ENCODE assay signal across 25 mouse cellular contexts in the genomic region with DNA sequence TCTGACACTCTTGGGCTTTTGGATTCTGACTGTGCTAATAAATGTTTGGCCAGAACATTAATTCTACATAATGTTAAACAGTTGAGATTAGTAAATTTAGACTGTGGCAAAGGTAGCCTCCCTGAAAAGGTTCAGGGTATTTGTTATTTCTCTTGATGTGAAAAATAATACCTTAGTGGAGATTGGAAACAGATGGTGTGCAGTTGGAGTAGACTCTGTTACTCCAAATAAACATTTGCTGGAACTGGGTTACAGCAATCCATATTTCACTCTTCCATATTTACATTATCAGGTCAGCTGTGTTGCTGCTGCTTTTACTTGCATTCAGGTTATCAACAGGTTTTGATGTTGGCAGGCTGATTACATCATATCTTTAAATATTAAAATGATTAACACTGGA. TPM values are rescaled to one million over a fixed set of nuclear protein-coding genes. Genes with fewer than 3 reads are reported as not detected.
A peak's percentile ranks its signal among the peaks of the same experiment; 100 is the strongest.
DNase-seq lines count a peak whose midpoint lies in the region; ATAC-seq lines count a peak whose summit lies in the region.
"Had no signal": no experiment of that assay in that cellular context is flagged by ENCODE, and none has a peak within 500 bp of the region (broad histone marks: within the 10 kb centered on the region; RNA-seq: fewer than 3 reads in every experiment).

No protein-coding gene starts in this region.

- H3K36me3 ChIP-seq in embryonic facial prominence, embryonic 14.5 days (ENCODE audit: control insufficient read depth, insufficient read depth, low read length): no peaks in the 10 kb centered on the region
- H3K36me3 ChIP-seq in midbrain, embryonic 10.5 days: peaks cover 6% of the 10 kb centered on the region; the same call in 1 of the 2 replicates
- H3K36me3 ChIP-seq: embryonic facial prominence, embryonic 15.5 days; hindbrain, embryonic 12.5 days had no signal

- peak; percentile 22 for DNase-seq in embryo, embryonic 10.5 days (ENCODE audit: low spot score)
- DNase-seq in embryo, embryonic 10 days (ENCODE audit: low spot score): no peak
- DNase-seq in frontal cortex, postnatal 14 days (ENCODE audit: low spot score in 2 of 2): no peak
- DNase-seq in NIH3T3 (ENCODE audit: low read depth): peak; percentile 45
- DNase-seq in embryonic facial prominence, embryonic 14.5 days (ENCODE audit: low spot score): peak; percentile 29
- DNase-seq in midbrain, embryonic 10.5 days (ENCODE audit: low spot score): no peak
- DNase-seq: adrenal gland, adult 8-10 months; adrenal gland, postnatal 36 days; cerebellum, postnatal 25 days; gastrocnemius, postnatal 10 days; heart, adult 18-20 months; heart, postnatal 10 days; heart, postnatal 4 days; kidney, adult 8-10 months had no signal

- no peaks in the 10 kb centered on the region for H3K27me3 ChIP-seq in embryonic facial prominence, embryonic 14.5 days (replicated peaks; ENCODE audit: control insufficient read depth, insufficient read depth, low read length)
- H3K27me3 ChIP-seq in midbrain, embryonic 10.5 days (ENCODE audit: low read depth, poor library complexity, severe bottlenecking): no peaks in the 10 kb centered on the region
- H3K27me3 ChIP-seq: embryonic facial prominence, embryonic 15.5 days; hindbrain, embryonic 12.5 days had no signal

- ATAC-seq in frontal cortex, adult (ENCODE audit: low TSS enrichment): 0 out of 2 replicates have a peak, but pooled peaks have one; percentile 20
- ATAC-seq in embryonic facial prominence, embryonic 14.5 days (ENCODE audit: low read depth): no peak
- ATAC-seq: forebrain, embryonic 16.5 days; hindbrain, embryonic 16.5 days; inflammation-experienced regulatory T-cells, adult 6 months; intestine, postnatal 0 days had no signal

- H3K4me1 ChIP-seq in embryonic facial prominence, embryonic 14.5 days (ENCODE audit: control insufficient read depth, insufficient read depth, low read length): peaks cover 12% of the 10 kb centered on the region
- no peaks in the 10 kb centered on the region for H3K4me1 ChIP-seq in midbrain, embryonic 10.5 days
- H3K4me1 ChIP-seq: heart, embryonic 10.5 days; hindbrain, embryonic 12.5 days had no signal

- H3K4me2 ChIP-seq in embryonic facial prominence, embryonic 14.5 days (ENCODE audit: low read depth, low read length): no peak overlapping the region
- H3K4me2 ChIP-seq: embryonic facial prominence, embryonic 15.5 days; hindbrain, embryonic 12.5 days had no signal

- no peaks in the 10 kb centered on the region for H3K9me3 ChIP-seq in embryonic facial prominence, embryonic 14.5 days (ENCODE audit: control insufficient read depth, low read length)
- H3K9me3 ChIP-seq in midbrain, embryonic 10.5 days (replicated peaks): no peaks in the 10 kb centered on the region
- H3K9me3 ChIP-seq: embryonic facial prominence, embryonic 15.5 days; heart, embryonic 10.5 days; hindbrain, embryonic 12.5 days had no signal

- H3K4me3 ChIP-seq in embryonic facial prominence, embryonic 14.5 days (ENCODE audit: low read depth, low read length): no peak overlapping the region
- H3K4me3 ChIP-seq in midbrain, embryonic 10.5 days: no peak overlapping the region
- H3K4me3 ChIP-seq: embryonic facial prominence, embryonic 15.5 days; erythroblast, embryonic 14.5 days; heart, embryonic 10.5 days; hindbrain, embryonic 12.5 days had no signal

- H3K27ac ChIP-seq in embryonic facial prominence, embryonic 14.5 days (replicated peaks; ENCODE audit: low read depth, low read length): no peak overlapping the region
- no peak overlapping the region for H3K27ac ChIP-seq in midbrain, embryonic 10.5 days (replicated peaks)
- H3K27ac ChIP-seq: embryonic facial prominence, embryonic 15.5 days; heart, embryonic 10.5 days; hindbrain, embryonic 12.5 days had no signal

- H3K9ac ChIP-seq in embryonic facial prominence, embryonic 14.5 days (ENCODE audit: low read depth, low read length): no peak overlapping the region
- H3K9ac ChIP-seq: embryonic facial prominence, embryonic 15.5 days; hindbrain, embryonic 12.5 days had no signal

RNA-seq across cellular contexts. Expression of a gene that starts 55.1 kb away (rescaled TPM):
- polyA plus RNA-seq in embryonic facial prominence, embryonic 14.5 days (2014; fragmentation: Nextera tagmentation; extraction: Ambion mirVana): 0.63 and 0.78 TPM in 2 replicates
- polyA plus RNA-seq in midbrain, embryonic 10.5 days (2016; fragmentation: Nextera tagmentation; extraction: Ambion mirVana): 4.4 and 5.1 TPM in 2 replicates
- polyA plus RNA-seq: erythroblast, embryonic 14.5 days; inflammation-experienced regulatory T-cells, adult 6 months had no signal

RNA-seq across cellular contexts. Expression of a gene that starts 55.5 kb away (rescaled TPM):
- polyA plus RNA-seq in embryonic facial prominence, embryonic 14.5 days (2014; fragmentation: Nextera tagmentation; extraction: Ambion mirVana): 31.3 and 31.5 TPM in 2 replicates
- polyA plus RNA-seq in midbrain, embryonic 10.5 days (2016; fragmentation: Nextera tagmentation; extraction: Ambion mirVana): 67.4 and 88.4 TPM in 2 replicates

RNA-seq across cellular contexts. Expression of a gene that starts 59.8 kb away (rescaled TPM):
- not detected in 2 replicates for polyA plus RNA-seq in embryonic facial prominence, embryonic 14.5 days (2014; fragmentation: Nextera tagmentation; extraction: Ambion mirVana)
- 0.81 and 0.98 TPM in 2 replicates for polyA plus RNA-seq in midbrain, embryonic 10.5 days (2016; fragmentation: Nextera tagmentation; extraction: Ambion mirVana)
- polyA plus RNA-seq: cortical plate, adult 2 months; heart, embryonic 14.5 days; inflammation-experienced regulatory T-cells, adult 6 months; intestine, postnatal 0 days had no signal

Comparison
In these comparisons a context has a peak if more than half of its experiments do, and no peak if none do; other contexts are left out.
1. DNase-seq: peak in embryo, embryonic 10.5 days (single experiment), NIH3T3 (single experiment) and embryonic facial prominence, embryonic 14.5 days (single experiment); none in embryo, embryonic 10 days (single experiment), frontal cortex, postnatal 14 days (0 of 2) and midbrain, embryonic 10.5 days (single experiment).